In genomic region chr9:44070844-44071231, GRCm38 (mm10) we compare ENCODE assay signal across 11 mouse cellular contexts. TPM values are rescaled to one million over a fixed set of nuclear protein-coding genes. Genes with fewer than 3 reads are reported as not detected.
DNase-seq lines count a peak whose midpoint lies in the region; ATAC-seq lines count a peak whose summit lies in the region.
"Had no signal": no experiment of that assay in that cellular context is flagged by ENCODE, and none has a peak within 500 bp of the region (broad histone marks: within the 10 kb centered on the region; RNA-seq: fewer than 3 reads in every experiment).

No protein-coding gene starts in this region.

- H3K27me3 ChIP-seq in heart, embryonic 11.5 days (ENCODE audit: control insufficient read depth, insufficient read depth, low read length), result no peaks in the 10 kb centered on the region
- peaks cover 7% of the 10 kb centered on the region; the same call in 1 of the 2 replicates for H3K27me3 ChIP-seq in limb, embryonic 15.5 days
- H3K27me3 ChIP-seq in limb, embryonic 10.5 days (ENCODE audit: low read depth, poor library complexity, severe bottlenecking), result peaks cover 28% of the 10 kb centered on the region
- H3K27me3 ChIP-seq in heart, embryonic 15.5 days, result no peaks in the 10 kb centered on the region

- intact Hi-C loops in heart, postnatal 10 days (cut with DNase I), result no loop called here

- 20% methylated on average over 8 of the region's 8 CpGs for WGBS in heart, embryonic 11.5 days (ENCODE audit: insufficient replicate concordance)
- WGBS in limb, embryonic 15.5 days, result 29% methylated on average over 8 of the region's 8 CpGs
- WGBS in limb, embryonic 10.5 days, result 29% methylated on average over 8 of the region's 8 CpGs
- WGBS in heart, embryonic 15.5 days, result 26% methylated on average over 8 of the region's 8 CpGs

- no peaks in the 10 kb centered on the region for H3K9me3 ChIP-seq in heart, embryonic 11.5 days (replicated peaks; ENCODE audit: control insufficient read depth, low read length)
- H3K9me3 ChIP-seq in limb, embryonic 15.5 days, result no peaks in the 10 kb centered on the region
- H3K9me3 ChIP-seq in limb, embryonic 10.5 days (replicated peaks), result no peaks in the 10 kb centered on the region
- H3K9me3 ChIP-seq in heart, embryonic 15.5 days (replicated peaks), result no peaks in the 10 kb centered on the region
- H3K9me3 ChIP-seq: liver, embryonic 13.5 days had no signal

- H3K9ac ChIP-seq in heart, embryonic 11.5 days (ENCODE audit: low read depth, low read length), result peak overlapping the region; percentile 77
- H3K9ac ChIP-seq in limb, embryonic 15.5 days, result no peak overlapping the region
- H3K9ac ChIP-seq in heart, embryonic 15.5 days, result peak overlapping the region; percentile 59
- H3K9ac ChIP-seq: liver, embryonic 13.5 days had no signal

- no peak for DNase-seq in heart, postnatal 10 days
- no peak for DNase-seq in limb, embryonic 10.5 days (ENCODE audit: low spot score)
- peak; percentile 72 for DNase-seq in skeletal muscle tissue, adult 2 months (ENCODE audit: low read depth, low spot score)
- no peak for DNase-seq in adrenal gland, postnatal 25 days
- DNase-seq: adrenal gland, postnatal 36 days; kidney, adult 18-20 months; liver, embryonic 13.5 days had no signal

- peak overlapping the region; percentile 59 for H3K4me2 ChIP-seq in heart, embryonic 11.5 days
- H3K4me2 ChIP-seq in limb, embryonic 15.5 days, result peak overlapping the region; percentile 5; the same call in 1 of the 2 replicates
- H3K4me2 ChIP-seq in heart, embryonic 15.5 days, result peak overlapping the region; percentile 89
- H3K4me2 ChIP-seq: liver, embryonic 13.5 days had no signal

- H3K36me3 ChIP-seq in heart, embryonic 11.5 days (ENCODE audit: control insufficient read depth, insufficient read depth, low read length), result no peaks in the 10 kb centered on the region
- H3K36me3 ChIP-seq in limb, embryonic 15.5 days, result no peaks in the 10 kb centered on the region
- no peaks in the 10 kb centered on the region for H3K36me3 ChIP-seq in limb, embryonic 10.5 days
- no peaks in the 10 kb centered on the region for H3K36me3 ChIP-seq in heart, embryonic 15.5 days
- H3K36me3 ChIP-seq: liver, embryonic 13.5 days had no signal

- no peak for ATAC-seq in heart, embryonic 11.5 days (replicated peaks; ENCODE audit: insufficient number of reproducible peaks, low FRiP score, low TSS enrichment)
- ATAC-seq in limb, embryonic 15.5 days (ENCODE audit: insufficient number of reproducible peaks, low FRiP score, low TSS enrichment, low read depth), result no peak
- ATAC-seq in heart, embryonic 15.5 days (replicated peaks; ENCODE audit: insufficient number of reproducible peaks, insufficient read depth, low FRiP score, low read depth), result no peak

- H3K27ac ChIP-seq in heart, embryonic 11.5 days (ENCODE audit: low read depth, low read length), result peak overlapping the region; percentile 12; the same call in 1 of the 2 replicates
- no peak overlapping the region for H3K27ac ChIP-seq in limb, embryonic 15.5 days
- no peak overlapping the region for H3K27ac ChIP-seq in limb, embryonic 10.5 days
- peak overlapping the region; percentile 92 for H3K27ac ChIP-seq in heart, embryonic 15.5 days
- H3K27ac ChIP-seq: liver, embryonic 13.5 days had no signal

- H3K4me3 ChIP-seq in heart, embryonic 11.5 days (ENCODE audit: low read depth, low read length), result peak overlapping the region; percentile 44
- H3K4me3 ChIP-seq in limb, embryonic 15.5 days, result no peak overlapping the region
- H3K4me3 ChIP-seq in limb, embryonic 10.5 days, result no peak overlapping the region
- H3K4me3 ChIP-seq in heart, embryonic 15.5 days, result peak overlapping the region; percentile 49
- H3K4me3 ChIP-seq: liver, embryonic 13.5 days had no signal

- H3K4me1 ChIP-seq in heart, embryonic 11.5 days (ENCODE audit: control insufficient read depth, insufficient read depth, low read length), result peaks cover 46% of the 10 kb centered on the region
- peaks cover 46% of the 10 kb centered on the region for H3K4me1 ChIP-seq in limb, embryonic 15.5 days
- peaks cover 47% of the 10 kb centered on the region for H3K4me1 ChIP-seq in limb, embryonic 10.5 days
- H3K4me1 ChIP-seq in heart, embryonic 15.5 days (replicated peaks), result peaks cover 68% of the 10 kb centered on the region

RNA-seq across cellular contexts. Expression of gene Usp2, which starts 4.0 kb away (rescaled TPM):
- polyA plus RNA-seq in heart, embryonic 11.5 days (2014; fragmentation: Nextera tagmentation; extraction: Ambion mirVana), result 51.3 and 53.8 TPM in 2 replicates
- total RNA-seq in heart, postnatal 10 days (2021), result 100 to 1,000 TPM; 102 to 150 TPM
- polyA plus RNA-seq in limb, embryonic 15.5 days (2015; fragmentation: Nextera tagmentation; extraction: Ambion mirVana), result 22.5 and 41.2 TPM in 2 replicates
- polyA plus RNA-seq in limb, embryonic 10.5 days (2016; fragmentation: Nextera tagmentation; extraction: Ambion mirVana), result 8.9 and 10.7 TPM in 2 replicates
- polyA plus RNA-seq in heart, embryonic 15.5 days (2015; fragmentation: Nextera tagmentation; extraction: Ambion mirVana), result 69.9 and 74.9 TPM in 2 replicates
- 20.9 and 22.8 TPM in 2 replicates for total RNA-seq in adrenal gland, postnatal 25 days (2021)

RNA-seq across cellular contexts. Expression of gene Thy1, which starts 27.7 kb away (rescaled TPM):
- polyA plus RNA-seq in heart, embryonic 11.5 days (2014; fragmentation: Nextera tagmentation; extraction: Ambion mirVana), result 0.86 and 0.90 TPM in 2 replicates
- total RNA-seq in heart, postnatal 10 days (2021), result 10 to 100 TPM; 31.3 to 32.3 TPM
- polyA plus RNA-seq in limb, embryonic 15.5 days (2015; fragmentation: Nextera tagmentation; extraction: Ambion mirVana), result 14.0 and 18.8 TPM in 2 replicates
- 0.21 TPM in 1 of 2 replicates, not detected in the other for polyA plus RNA-seq in limb, embryonic 10.5 days (2016; fragmentation: Nextera tagmentation; extraction: Ambion mirVana)
- 2.2 and 10.6 TPM in 2 replicates for polyA plus RNA-seq in heart, embryonic 15.5 days (2015; fragmentation: Nextera tagmentation; extraction: Ambion mirVana)
- total RNA-seq in adrenal gland, postnatal 25 days (2021), result 30.8 and 37.7 TPM in 2 replicates

RNA-seq across cellular contexts. Expression of gene Mfrp, which starts 30.7 kb away (rescaled TPM):
- 0.16 TPM in 1 of 2 replicates, not detected in the other for polyA plus RNA-seq in heart, embryonic 11.5 days (2014; fragmentation: Nextera tagmentation; extraction: Ambion mirVana)
- total RNA-seq in heart, postnatal 10 days (2021), result not detected
- polyA plus RNA-seq in limb, embryonic 15.5 days (2015; fragmentation: Nextera tagmentation; extraction: Ambion mirVana), result 0.10 and 0.20 TPM in 2 replicates
- 0.13 and 0.14 TPM in 2 replicates for polyA plus RNA-seq in limb, embryonic 10.5 days (2016; fragmentation: Nextera tagmentation; extraction: Ambion mirVana)
- not detected in 2 replicates for polyA plus RNA-seq in heart, embryonic 15.5 days (2015; fragmentation: Nextera tagmentation; extraction: Ambion mirVana)
- not detected in 2 replicates for total RNA-seq in adrenal gland, postnatal 25 days (2021)
- total RNA-seq: gastrocnemius, adult 8-10 months had no signal
- polyA plus RNA-seq: liver, embryonic 13.5 days had no signal

RNA-seq across cellular contexts. Expression of gene C1qtnf5, which starts 36.2 kb away (rescaled TPM):
- polyA plus RNA-seq in heart, embryonic 11.5 days (2014; fragmentation: Nextera tagmentation; extraction: Ambion mirVana), result 0.43 and 1.2 TPM in 2 replicates
- total RNA-seq in heart, postnatal 10 days (2021), result 10 to 100 TPM; 15.5 to 21.3 TPM
- 8.5 and 9.4 TPM in 2 replicates for polyA plus RNA-seq in limb, embryonic 15.5 days (2015; fragmentation: Nextera tagmentation; extraction: Ambion mirVana)
- 0.24 TPM in 1 of 2 replicates, not detected in the other for polyA plus RNA-seq in limb, embryonic 10.5 days (2016; fragmentation: Nextera tagmentation; extraction: Ambion mirVana)
- 3.8 TPM in 2 replicates for polyA plus RNA-seq in heart, embryonic 15.5 days (2015; fragmentation: Nextera tagmentation; extraction: Ambion mirVana)
- 9.9 and 10.9 TPM in 2 replicates for total RNA-seq in adrenal gland, postnatal 25 days (2021)

RNA-seq across cellular contexts. Expression of gene Gm49380, which starts 42.5 kb away (rescaled TPM):
- 0.28 TPM in 1 of 2 replicates, not detected in the other for polyA plus RNA-seq in heart, embryonic 11.5 days (2014; fragmentation: Nextera tagmentation; extraction: Ambion mirVana)
- total RNA-seq in heart, postnatal 10 days (2021), result under 1 TPM; 0.10 to 0.12 TPM
- 0.27 and 0.28 TPM in 2 replicates for polyA plus RNA-seq in limb, embryonic 15.5 days (2015; fragmentation: Nextera tagmentation; extraction: Ambion mirVana)
- polyA plus RNA-seq in limb, embryonic 10.5 days (2016; fragmentation: Nextera tagmentation; extraction: Ambion mirVana), result 0.10 and 0.35 TPM in 2 replicates
- 0.05 and 0.13 TPM in 2 replicates for polyA plus RNA-seq in heart, embryonic 15.5 days (2015; fragmentation: Nextera tagmentation; extraction: Ambion mirVana)
- total RNA-seq in adrenal gland, postnatal 25 days (2021), result 0.82 and 1.5 TPM in 2 replicates
- polyA plus RNA-seq: liver, embryonic 13.5 days had no signal

Comparison
In these comparisons a context has a peak if more than half of its experiments do, and no peak if none do; other contexts are left out.
1. H3K27ac ChIP-seq: peak in heart, embryonic 11.5 days (single experiment) and heart, embryonic 15.5 days (single experiment); none in limb, embryonic 15.5 days (single experiment) and limb, embryonic 10.5 days (single experiment).
2. H3K4me2 ChIP-seq: peak in every context shown above with its lines; median percentile 89 in heart, embryonic 15.5 days; 59 in heart, embryonic 11.5 days; 5 in limb, embryonic 15.5 days.
3. H3K4me3 ChIP-seq: peak in heart, embryonic 11.5 days (single experiment) and heart, embryonic 15.5 days (single experiment); none in limb, embryonic 15.5 days (single experiment) and limb, embryonic 10.5 days (single experiment).